Mouse (Mus musculus) cerebellum, postnatal 36 days (tissue): ENCODE results near the gene Syne2.
"Not testable (repeated sequence)": the region's sequence is repeated elsewhere in the genome, so short reads cannot be mapped to it uniquely, and the experiment has no call there.

ENCODE experiments used
- DNase-seq, 2 experiments: peaks; one replicate each; pipeline ENCODE4 v3.0.0; 2021 to 2022; ENCODE audit warnings: mixed read lengths in 2 of 2

Gene Syne2

GRCm38 (mm10) chr12:76109646-76110405 is 291.9 kb downstream of the Syne2 start:
- peak; percentile 74 to 81 for DNase-seq

DNA sequence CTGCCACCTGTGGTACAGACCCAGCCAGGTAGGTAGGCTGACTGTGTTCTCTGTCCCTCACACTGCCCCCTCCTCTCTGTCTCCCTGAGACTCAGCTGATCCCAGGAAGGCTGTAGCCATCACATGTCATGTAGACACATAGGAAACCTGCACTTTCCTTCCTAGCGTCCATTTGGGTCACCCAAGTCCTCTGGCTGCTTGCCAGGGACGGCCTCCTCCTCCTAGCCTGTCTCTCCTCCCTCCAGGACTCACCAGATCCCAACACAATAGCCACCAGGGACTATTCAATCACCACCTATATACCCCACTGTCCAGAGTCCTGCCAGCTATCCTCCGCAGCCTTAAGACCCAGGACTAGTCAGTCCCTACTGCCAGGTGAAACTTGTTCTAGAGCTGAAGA is 293.1 kb downstream of the Syne2 start:
- DNase-seq: no peak

DNA sequence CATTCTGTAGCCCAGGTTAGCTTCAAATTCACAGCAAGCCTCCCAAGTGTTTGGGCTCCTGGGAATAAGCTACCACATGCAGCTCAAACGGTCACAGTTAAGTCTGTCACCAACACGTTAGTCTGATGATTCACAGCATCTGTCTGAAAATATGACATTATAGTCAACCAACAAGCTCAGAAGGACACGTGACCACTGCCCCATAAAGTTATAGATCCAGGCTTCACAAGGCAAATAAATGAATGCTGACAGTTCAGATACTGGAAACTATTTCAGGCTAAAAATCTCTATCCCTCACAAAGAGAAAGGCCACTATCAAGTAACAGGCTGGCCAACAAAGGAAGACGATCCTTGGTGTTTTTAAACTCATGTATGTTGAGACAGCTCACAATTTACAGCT is 298.6 kb downstream of the Syne2 start:
- DNase-seq: no peak

DNA sequence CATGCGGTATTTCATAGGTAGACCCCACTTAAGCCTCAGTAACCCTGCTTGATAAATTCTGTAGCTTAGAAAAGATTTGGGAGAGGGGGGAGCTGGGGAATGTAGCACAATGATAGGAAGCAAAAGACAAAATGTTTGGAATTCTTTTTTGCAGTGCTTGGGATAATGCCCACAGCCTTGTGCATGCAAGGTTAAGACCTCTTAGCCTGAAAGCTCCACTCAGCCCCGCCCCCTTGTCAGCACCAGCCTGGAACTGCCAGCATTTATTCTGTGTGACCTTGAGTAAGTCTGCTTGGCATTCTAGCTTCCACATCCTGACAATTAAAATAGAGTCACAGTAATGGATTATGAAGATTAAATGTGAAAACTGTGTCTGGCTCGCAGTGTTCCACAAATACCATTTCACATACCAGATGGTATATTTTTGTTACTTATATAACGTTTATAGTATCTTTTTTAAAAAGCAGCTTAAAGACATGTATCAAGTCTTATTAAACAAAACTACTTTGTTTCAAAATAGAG is 299.8 kb downstream of the Syne2 start:
- DNase-seq: no peak

DNA sequence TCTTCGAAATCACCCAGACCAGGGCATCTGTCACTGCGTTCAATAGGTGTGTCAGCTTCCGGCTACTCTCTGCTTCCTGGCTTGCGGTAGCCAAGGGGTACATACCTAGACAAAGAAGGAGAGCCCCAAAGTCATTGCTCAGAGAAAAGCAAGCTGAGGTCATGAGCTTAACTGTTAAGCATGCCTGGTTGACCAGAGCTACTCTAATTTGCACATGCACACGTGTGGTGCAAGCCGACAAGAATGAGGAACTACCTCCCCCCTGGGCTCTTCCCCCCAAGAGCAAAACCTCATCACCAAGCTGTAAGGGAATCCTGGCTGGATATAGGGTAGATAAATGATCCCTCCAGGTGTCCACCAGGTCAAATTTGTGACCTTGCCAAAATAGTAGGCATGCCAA is 305.3 kb downstream of the Syne2 start:
- no peak for DNase-seq

DNA sequence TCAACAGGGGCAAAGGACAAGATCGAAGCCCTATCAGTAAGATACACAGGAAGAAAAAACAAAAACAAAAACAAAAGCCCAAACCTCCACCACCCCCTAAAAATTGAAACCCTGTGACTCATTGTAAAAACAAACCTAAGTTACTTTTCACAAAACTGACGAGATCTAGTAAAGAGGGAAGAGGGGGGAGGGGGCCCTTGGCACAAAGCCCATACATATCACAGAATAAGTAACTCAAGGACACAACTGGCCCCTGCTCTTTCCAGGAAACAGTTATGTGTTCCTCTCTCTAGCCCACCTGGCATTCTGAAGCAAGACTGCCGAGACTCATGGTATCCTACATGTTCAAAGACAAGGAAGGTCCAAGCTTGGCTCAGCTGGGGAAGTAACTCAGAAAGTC is 310.4 kb downstream of the Syne2 start:
- no peak for DNase-seq

DNA sequence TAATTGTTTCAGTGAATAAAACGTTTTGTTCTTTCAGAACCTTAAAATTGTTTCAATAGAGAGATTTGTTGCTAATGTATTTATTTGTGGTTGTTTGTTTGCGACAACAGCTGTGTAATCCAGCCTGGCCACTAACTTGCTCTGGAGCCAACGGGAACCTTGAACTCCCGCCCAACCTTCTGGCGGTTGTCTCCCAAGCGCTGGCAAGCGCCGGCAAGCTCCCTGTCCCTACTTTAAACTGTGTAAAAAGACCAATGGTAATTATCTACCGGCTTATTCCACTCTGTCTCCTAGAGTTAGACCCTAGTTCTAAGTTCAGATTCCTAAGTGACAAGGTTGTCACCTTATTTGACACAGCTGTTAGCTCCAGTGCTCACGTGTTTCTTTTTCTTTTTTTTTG is 310.9 kb downstream of the Syne2 start:
- peak; percentile 62 to 68 for DNase-seq

DNA sequence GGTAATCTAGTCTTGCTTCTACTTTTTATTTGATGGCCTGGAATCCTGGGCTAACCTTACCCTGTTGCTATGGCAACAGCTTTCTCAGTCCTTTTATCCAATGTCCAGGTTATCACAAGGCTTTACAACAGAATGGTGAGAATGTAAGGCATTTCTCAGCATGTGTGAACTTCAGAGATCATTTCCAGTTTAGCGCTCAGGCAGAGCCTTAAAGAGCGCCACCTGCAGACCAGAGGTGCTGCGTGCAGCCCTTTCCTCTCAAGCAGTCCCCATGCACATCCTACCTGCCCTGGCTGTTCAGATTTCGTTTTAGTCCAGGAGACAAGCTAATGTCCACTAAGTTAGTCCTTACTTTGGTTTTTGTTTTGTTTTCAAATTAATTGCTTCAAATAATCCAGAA is 312.3 kb downstream of the Syne2 start:
- peak; percentile 74 to 77 for DNase-seq

DNA sequence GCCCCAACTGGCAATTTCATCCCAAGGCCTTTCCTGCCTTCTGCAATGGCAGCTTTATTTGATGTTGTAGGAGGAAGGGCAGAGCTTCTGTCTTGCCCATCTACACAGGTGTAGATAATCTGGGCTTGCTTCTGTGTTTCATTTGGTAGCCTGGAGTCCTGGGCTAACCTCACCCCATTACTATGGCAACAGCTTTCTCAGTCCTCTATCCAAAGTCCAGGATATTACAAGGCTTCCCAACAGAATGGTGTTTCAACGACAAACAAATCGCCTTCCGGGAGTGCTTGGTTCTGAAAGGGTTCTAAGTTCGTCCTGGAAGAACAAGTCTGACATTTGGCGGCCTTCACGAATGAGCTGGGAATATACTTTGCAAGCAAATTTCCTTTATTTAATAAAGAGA is 313.0 kb downstream of the Syne2 start:
- no peak for DNase-seq

- no peak for DNase-seq
Measured at GRCm38 (mm10) chr12:76132591-76132990, 314.7 kb downstream of the Syne2 start.

- not testable (repeated sequence) for DNase-seq
Measured at GRCm38 (mm10) chr12:76133081-76133480, 315.1 kb downstream of the Syne2 start.

- DNase-seq: no peak
Measured at GRCm38 (mm10) chr12:76136701-76137100, 318.8 kb downstream of the Syne2 start.

DNA sequence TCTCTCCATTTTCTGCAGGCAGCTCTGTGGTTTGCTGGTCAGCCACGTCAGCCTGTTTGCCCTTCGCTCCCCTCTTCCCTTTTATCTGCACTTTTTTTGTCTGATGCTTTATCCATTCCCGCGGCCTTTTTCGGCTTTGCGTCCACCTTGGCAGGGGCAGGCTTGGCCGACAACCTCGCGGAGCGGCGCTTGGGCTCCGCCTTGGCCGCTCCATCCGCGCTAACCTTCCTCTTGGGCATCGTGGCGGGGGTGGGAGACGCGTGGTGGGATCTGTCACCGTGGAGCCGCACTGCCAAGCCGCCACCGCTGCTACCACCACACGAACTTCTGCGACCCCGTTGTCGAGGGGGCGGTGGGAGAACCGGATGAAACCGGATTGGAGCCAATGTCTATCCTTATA is 334.5 kb downstream of the Syne2 start:
- DNase-seq: peak in 1 of 2 experiments; percentile 38
